Mouse (Mus musculus) MEL (cell line): ENCODE results near the gene Sox14. TPM values are rescaled to one million over a fixed set of nuclear protein-coding genes. Genes with fewer than 3 reads are reported as not detected.

Experiments used
- DNase-seq: peaks from one replicate; pipeline ENCODE4 v3.0.0; 2011; ENCODE audit warnings: low read depth, low spot score
- H3K27ac ChIP-seq: 2 replicates; pipeline ENCODE4 v1.5.1; 2012; ENCODE audit warnings: low read depth, mild to moderate bottlenecking, control low read depth, low read length, moderate library complexity; ENCODE audit not compliant: control insufficient read depth
- H3K27me3 ChIP-seq, 2 experiments: fragments of 150-350 bp in 1 of 2; sonication (generic) in 1 of 2; 2 replicates each; pipeline ENCODE4 v1.6.1; 2012; ENCODE audit warnings: low read length in 2 of 2, mild to moderate bottlenecking in 2 of 2, improper control_type of control experiment in 1 of 2, moderate library complexity in 1 of 2; ENCODE audit not compliant: insufficient read depth in 2 of 2, control insufficient read depth in 1 of 2
- H3K36me3 ChIP-seq, 2 experiments: 2 replicates each; pipeline ENCODE4 v1.6.1; 2012 to 2014; ENCODE audit warnings: low read length in 2 of 2, improper control_type of control experiment in 1 of 2, inconsistent platforms in 1 of 2, mild to moderate bottlenecking in 1 of 2; ENCODE audit not compliant: insufficient read depth in 2 of 2, control insufficient read depth in 1 of 2
- H3K4me1 ChIP-seq, 2 experiments: fragments of 150-350 bp in 1 of 2; sonication (generic) in 1 of 2; 2 replicates each; pipeline ENCODE4 v1.6.1; 2012; ENCODE audit warnings: low read length in 2 of 2, improper control_type of control experiment in 1 of 2, mild to moderate bottlenecking in 1 of 2; ENCODE audit not compliant: insufficient read depth in 2 of 2, control insufficient read depth in 1 of 2
- H3K4me3 ChIP-seq, 2 experiments: fragments of 150-350 bp in 1 of 2; sonication (generic) in 1 of 2; 2 replicates each; pipeline ENCODE4 v1.5.1; 2012; ENCODE audit warnings: low read depth in 2 of 2, low read length in 2 of 2, mild to moderate bottlenecking in 2 of 2, moderate library complexity in 2 of 2, control low read depth in 1 of 2, improper control_type of control experiment in 1 of 2; ENCODE audit not compliant: control insufficient read depth in 1 of 2, insufficient read depth in 1 of 2
- H3K79me2 ChIP-seq: 2 replicates; pipeline ENCODE4 v1.6.1; 2012; ENCODE audit warnings: mild to moderate bottlenecking, low read length, moderate library complexity; ENCODE audit not compliant: control insufficient read depth, poor library complexity, insufficient read depth
- H3K9ac ChIP-seq: 2 replicates; pipeline ENCODE4 v1.6.1; 2012; ENCODE audit warnings: low read depth, mild to moderate bottlenecking, control low read depth, low read length, moderate library complexity; ENCODE audit not compliant: control insufficient read depth, poor library complexity, severe bottlenecking
- H3K9me3 ChIP-seq: fragments of 150-350 bp; sonication (generic); replicated peaks from 2 replicates; pipeline ENCODE4 v1.6.1; 2012; ENCODE audit warnings: mild to moderate bottlenecking, low read length, improper control_type of control experiment, moderate library complexity; ENCODE audit not compliant: insufficient read depth
- BHLHE40 ChIP-seq: IDR thresholded peaks from 2 replicates; pipeline ENCODE4 v1.6.1; 2012; ENCODE audit warnings: low read depth, mild to moderate bottlenecking, inconsistent platforms, low read length, improper control_type of control experiment, borderline replicate concordance
- CHD2 ChIP-seq: IDR thresholded peaks from 2 replicates; pipeline ENCODE4 v1.6.1; 2011; ENCODE audit warnings: low read length, improper control_type of control experiment
- CTCF ChIP-seq, 3 experiments: IDR thresholded peaks in 2 of 3; conservative IDR thresholded peaks in 1 of 3; 2 replicates each; pipeline ENCODE4 v1.5.1; 2011 to 2012; ENCODE audit warnings: low read length in 3 of 3, low read depth in 2 of 3, mild to moderate bottlenecking in 2 of 3, improper control_type of control experiment in 1 of 3, inconsistent platforms in 1 of 3, mixed read lengths in 1 of 3, moderate library complexity in 1 of 3; ENCODE audit not compliant: control insufficient read depth in 1 of 3, insufficient read depth in 1 of 3, poor library complexity in 1 of 3, severe bottlenecking in 1 of 3
- ETS1 ChIP-seq: IDR thresholded peaks from 2 replicates; pipeline ENCODE4 v1.6.1; 2012; ENCODE audit warnings: low read depth, mild to moderate bottlenecking, inconsistent platforms, low read length, improper control_type of control experiment, moderate library complexity
- GABPA ChIP-seq: IDR thresholded peaks from 2 replicates; pipeline ENCODE4 v1.6.1; 2012; ENCODE audit warnings: low read depth, mild to moderate bottlenecking, inconsistent platforms, low read length, improper control_type of control experiment, moderate library complexity
- HCFC1 ChIP-seq: IDR thresholded peaks from 2 replicates; pipeline ENCODE4 v1.6.1; 2012; ENCODE audit warnings: low read depth, mild to moderate bottlenecking, inconsistent platforms, low read length, improper control_type of control experiment, moderate library complexity
- JUND ChIP-seq: IDR thresholded peaks from 2 replicates; pipeline ENCODE4 v1.6.1; 2011; ENCODE audit warnings: low read depth, mild to moderate bottlenecking, improper control_type of control experiment, low read length
- MAFK ChIP-seq: IDR thresholded peaks from 2 replicates; pipeline ENCODE4 v1.6.1; 2011; ENCODE audit warnings: low read depth, mild to moderate bottlenecking, low read length, improper control_type of control experiment, borderline replicate concordance
- MAX ChIP-seq: IDR thresholded peaks from 2 replicates; pipeline ENCODE4 v1.6.1; 2011; ENCODE audit warnings: low read length, improper control_type of control experiment
- MAZ ChIP-seq: IDR thresholded peaks from 2 replicates; pipeline ENCODE4 v1.6.1; 2012; ENCODE audit warnings: low read depth, mild to moderate bottlenecking, inconsistent platforms, low read length, improper control_type of control experiment
- MEF2A ChIP-seq: IDR thresholded peaks from 2 replicates; pipeline ENCODE4 v1.6.1; 2014; ENCODE audit warnings: low read depth, mild to moderate bottlenecking, inconsistent platforms, low read length, improper control_type of control experiment; ENCODE audit not compliant: poor library complexity, insufficient replicate concordance, severe bottlenecking; ENCODE audit errors: extremely low read depth
- MXI1 ChIP-seq: IDR thresholded peaks from 2 replicates; pipeline ENCODE4 v1.6.1; 2011; ENCODE audit warnings: mild to moderate bottlenecking, low read depth, low read length, improper control_type of control experiment
- MYC ChIP-seq: IDR thresholded peaks from 2 replicates; pipeline ENCODE4 v1.6.1; 2011; ENCODE audit warnings: low read depth, mild to moderate bottlenecking, low read length, improper control_type of control experiment, moderate library complexity
- NELFE ChIP-seq: IDR thresholded peaks from 2 replicates; pipeline ENCODE4 v1.6.1; 2011; ENCODE audit warnings: low read depth, low read length, improper control_type of control experiment
- NRF1 ChIP-seq: IDR thresholded peaks from 2 replicates; pipeline ENCODE4 v1.6.1; 2014; ENCODE audit warnings: low read depth, mild to moderate bottlenecking, inconsistent platforms, low read length, improper control_type of control experiment, moderate library complexity; ENCODE audit not compliant: poor library complexity, insufficient read depth, severe bottlenecking
- POLR2AphosphoS2 ChIP-seq: IDR thresholded peaks from 2 replicates; pipeline ENCODE4 v1.6.1; 2011; ENCODE audit warnings: low read length, improper control_type of control experiment
- SMC3 ChIP-seq: IDR thresholded peaks from 2 replicates; pipeline ENCODE4 v1.6.1; 2011; ENCODE audit warnings: low read depth, low read length, improper control_type of control experiment
- TAL1 ChIP-seq: IDR thresholded peaks from 2 replicates; pipeline ENCODE4 v1.6.1; 2012; ENCODE audit warnings: mild to moderate bottlenecking, inconsistent platforms, low read length, moderate library complexity, mixed read lengths
- TBP ChIP-seq: IDR thresholded peaks from 2 replicates; pipeline ENCODE4 v1.8.0; 2011; ENCODE audit warnings: low read depth, low read length, improper control_type of control experiment
- UBTF ChIP-seq: IDR thresholded peaks from 2 replicates; pipeline ENCODE4 v1.6.1; 2012; ENCODE audit warnings: low read depth, mild to moderate bottlenecking, inconsistent platforms, low read length, improper control_type of control experiment, moderate library complexity, borderline replicate concordance; ENCODE audit not compliant: insufficient read depth
- USF1 ChIP-seq: IDR thresholded peaks from 2 replicates; pipeline ENCODE4 v1.6.1; 2014; ENCODE audit warnings: low read depth, mild to moderate bottlenecking, inconsistent platforms, low read length, improper control_type of control experiment, moderate library complexity
- USF2 ChIP-seq, 2 experiments: IDR thresholded peaks; 2 replicates each; pipeline ENCODE4 v1.6.1; 2011 to 2012; ENCODE audit warnings: improper control_type of control experiment in 2 of 2, low read length in 2 of 2, borderline replicate concordance in 1 of 2, inconsistent platforms in 1 of 2, low read depth in 1 of 2, mild to moderate bottlenecking in 1 of 2; ENCODE audit not compliant: insufficient read depth in 1 of 2
- ZKSCAN1 ChIP-seq: IDR thresholded peaks from 2 replicates; pipeline ENCODE4 v1.6.1; 2012; ENCODE audit warnings: low read depth, mild to moderate bottlenecking, inconsistent platforms, low read length, improper control_type of control experiment, moderate library complexity
- polyA plus RNA-seq, 2 experiments: library from polyadenylated mRNA; stranded (reverse) in 1 of 2; unstranded in 1 of 2; fragments of >175 nt in 1 of 2; fragments of >200 nt in 1 of 2; gene quantifications; 2 replicates each; pipeline versions ENCODE4 v1.2.1 to v1.2.4; 2012; ENCODE audit warnings: low replicate concordance in 2 of 2, low read depth in 1 of 2; ENCODE audit not compliant: insufficient read length in 2 of 2, insufficient read depth in 1 of 2, missing spikeins in 1 of 2
- total RNA-seq: library from RNA; depleted of rRNA; stranded (reverse); fragments of 300-350 nt; gene quantifications from 2 replicates; pipeline ENCODE4 v1.2.3, GENCODE M21; 2012

Sox14 gene
- total and polyA plus RNA-seq, 3 experiments, result not detected

DNA sequence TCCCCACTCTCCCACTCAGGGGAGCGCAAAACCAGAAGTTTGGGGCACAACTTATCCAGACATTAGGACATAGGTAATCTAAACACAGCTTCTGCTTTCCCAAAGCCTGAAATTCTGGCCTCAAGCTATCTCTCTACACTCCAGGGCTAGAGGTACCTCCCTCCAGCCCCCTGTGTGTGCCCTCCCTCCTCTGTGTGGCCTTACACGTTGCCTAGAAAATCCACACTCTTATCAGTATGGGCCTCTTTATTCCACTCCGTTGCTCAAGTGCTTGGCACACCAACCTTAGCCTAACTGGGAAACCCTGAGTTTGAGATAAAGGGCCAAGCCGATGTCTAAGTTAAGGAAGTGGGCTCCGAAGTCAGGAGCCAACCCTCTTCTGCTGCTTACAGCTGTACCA, 2.6 kb upstream of the Sox14 start:
- H3K27me3 ChIP-seq, result no peaks in the 10 kb centered on the region
- H3K4me1 ChIP-seq, result no peaks in the 10 kb centered on the region
- TF ChIP-seq CTCF (IDR thresholded peaks at IDR 0.05 in 2 of 3, conservative IDR thresholded peaks at IDR 0.05 in 1 of 3; ENCODE audit: control insufficient read depth in 1 of 3, insufficient read depth in 1 of 3, low read depth in 2 of 3, low read length in 3 of 3, poor library complexity in 1 of 3, severe bottlenecking in 1 of 3) (no peak), MAZ (no peak), MYC (no peak), MAFK (no peak), JUND (no peak), NELFE (no peak), MAX (no peak), NRF1 (no peak), MEF2A (no peak), GABPA (no peak), TBP (no peak), USF1 (no peak), BHLHE40 (no peak), UBTF (no peak), TAL1 (no peak), POLR2AphosphoS2 (no peak), USF2 (IDR thresholded peaks at IDR 0.05; ENCODE audit: borderline replicate concordance in 1 of 2, insufficient read depth in 1 of 2, low read depth in 1 of 2, low read length in 2 of 2) (no peak)
- no peak for DNase-seq
- no peaks in the 10 kb centered on the region for H3K9me3 ChIP-seq
- H3K9ac ChIP-seq, result no peak overlapping the region
- H3K27ac ChIP-seq, result no peak overlapping the region
- H3K36me3 ChIP-seq, result no peaks in the 10 kb centered on the region
- H3K79me2 ChIP-seq, result no peaks in the 10 kb centered on the region
- no peak overlapping the region for H3K4me3 ChIP-seq

DNA sequence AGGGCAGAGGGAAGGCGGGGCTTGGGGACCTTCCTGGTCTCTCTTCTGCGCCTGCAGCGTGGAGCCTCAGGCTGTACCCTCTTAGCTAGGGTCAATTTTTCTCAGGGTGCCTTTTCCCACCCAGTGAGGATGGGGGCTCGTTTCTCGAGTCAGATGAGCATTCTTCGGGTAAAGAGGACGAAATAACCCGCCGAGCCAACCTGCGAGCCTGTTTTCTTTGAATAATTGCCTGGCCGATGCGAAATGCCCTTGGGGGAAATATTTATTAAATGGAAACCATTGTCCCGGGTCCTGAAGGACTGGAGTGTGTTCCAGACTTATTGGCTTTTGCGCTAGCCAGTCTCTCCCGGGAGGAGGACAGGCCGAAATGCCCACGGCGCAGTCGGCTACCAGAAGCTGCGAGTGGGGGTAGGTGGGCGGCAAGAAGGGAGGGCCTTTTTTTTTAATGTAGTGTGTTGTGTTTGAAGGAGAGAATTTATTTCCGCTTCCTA, 1.1 kb upstream of the Sox14 start:
- H3K79me2 ChIP-seq, result no peaks in the 10 kb centered on the region
- H3K27me3 ChIP-seq, result no peaks in the 10 kb centered on the region
- TF ChIP-seq ZKSCAN1 (no peak), HCFC1 (no peak), MXI1 (no peak), UBTF (no peak), JUND (no peak), MEF2A (no peak), ETS1 (no peak), SMC3 (no peak), CHD2 (no peak)
- H3K9me3 ChIP-seq, result no peaks in the 10 kb centered on the region
- no peaks in the 10 kb centered on the region for H3K36me3 ChIP-seq
- no peak for DNase-seq
- H3K4me1 ChIP-seq, result no peaks in the 10 kb centered on the region
- no peak overlapping the region for H3K9ac ChIP-seq
- no peak overlapping the region for H3K4me3 ChIP-seq
- no peak overlapping the region for H3K27ac ChIP-seq
